Mouse (Mus musculus): Measurements from ENCODE around the gene Casc3. TPM values are rescaled to one million over a fixed set of nuclear protein-coding genes. Genes with fewer than 3 reads are reported as not detected.
"Not testable (repeated sequence)": the region's sequence is repeated elsewhere in the genome, so short reads cannot be mapped to it uniquely, and the experiment has no call there.

Gene Casc3
- polyA plus RNA-seq, 2 experiments from 2014 or later: 10.6 to 11.2 TPM

GRCm38 (mm10) chr11:98790631-98791205, 14.0 kb upstream of the Casc3 start:
- ATAC-seq: no peak

GRCm38 (mm10) chr11:98791448-98791847, 13.3 kb upstream of the Casc3 start:
- no peak for ATAC-seq

GRCm38 (mm10) chr11:98792081-98792480, 12.6 kb upstream of the Casc3 start:
- no peak for ATAC-seq

- ATAC-seq: peak; percentile 34
Observed at GRCm38 (mm10) chr11:98794469-98795014, 10.2 kb upstream of the Casc3 start.

GRCm38 (mm10) chr11:98795015-98795713, 9.5 kb upstream of the Casc3 start, which contains the start of gene Msl1:
Gene Msl1, plus strand, starts transcription at chr11:98795516.
- peak; percentile 46 for ATAC-seq

- ATAC-seq: no peak
Observed at GRCm38 (mm10) chr11:98795714-98796514, 8.8 kb upstream of the Casc3 start.

GRCm38 (mm10) chr11:98796515-98797216, 8.0 kb upstream of the Casc3 start:
- peak; percentile 21 for ATAC-seq

- ATAC-seq: no peak
Observed at GRCm38 (mm10) chr11:98797306-98797705, 7.4 kb upstream of the Casc3 start.

GRCm38 (mm10) chr11:98797909-98798308, 6.8 kb upstream of the Casc3 start:
- ATAC-seq: no peak

- ATAC-seq: no peak
Observed at GRCm38 (mm10) chr11:98808417-98808816, 3.7 kb downstream of the Casc3 start.

GRCm38 (mm10) chr11:98809457-98810290, 5.0 kb downstream of the Casc3 start:
- peak; percentile 91 for ATAC-seq

- no peak for ATAC-seq
Observed at GRCm38 (mm10) chr11:98810686-98811085, 6.0 kb downstream of the Casc3 start.

- no peak for ATAC-seq
Observed at GRCm38 (mm10) chr11:98816706-98817239, 12.1 kb downstream of the Casc3 start.

- ATAC-seq: no peak
Observed at GRCm38 (mm10) chr11:98820968-98821367, 16.3 kb downstream of the Casc3 start.

GRCm38 (mm10) chr11:98826071-98826470, 21.4 kb downstream of the Casc3 start:
- ATAC-seq: not testable (repeated sequence)

- no peak for ATAC-seq
Observed at GRCm38 (mm10) chr11:98827877-98828276, 23.2 kb downstream of the Casc3 start.

- peak; percentile 36 for ATAC-seq
Observed at GRCm38 (mm10) chr11:98829091-98829775, 24.5 kb downstream of the Casc3 start.

- ATAC-seq: no peak
Observed at GRCm38 (mm10) chr11:98829875-98830274, 25.2 kb downstream of the Casc3 start.

- no peak for ATAC-seq
Observed at GRCm38 (mm10) chr11:98835296-98835695, 30.6 kb downstream of the Casc3 start.

- no peak for ATAC-seq
Observed at GRCm38 (mm10) chr11:98835725-98836124, 31.0 kb downstream of the Casc3 start.

- peak; percentile 19 for ATAC-seq
Observed at GRCm38 (mm10) chr11:98836128-98836527, 31.4 kb downstream of the Casc3 start.
